In the genomic region with DNA sequence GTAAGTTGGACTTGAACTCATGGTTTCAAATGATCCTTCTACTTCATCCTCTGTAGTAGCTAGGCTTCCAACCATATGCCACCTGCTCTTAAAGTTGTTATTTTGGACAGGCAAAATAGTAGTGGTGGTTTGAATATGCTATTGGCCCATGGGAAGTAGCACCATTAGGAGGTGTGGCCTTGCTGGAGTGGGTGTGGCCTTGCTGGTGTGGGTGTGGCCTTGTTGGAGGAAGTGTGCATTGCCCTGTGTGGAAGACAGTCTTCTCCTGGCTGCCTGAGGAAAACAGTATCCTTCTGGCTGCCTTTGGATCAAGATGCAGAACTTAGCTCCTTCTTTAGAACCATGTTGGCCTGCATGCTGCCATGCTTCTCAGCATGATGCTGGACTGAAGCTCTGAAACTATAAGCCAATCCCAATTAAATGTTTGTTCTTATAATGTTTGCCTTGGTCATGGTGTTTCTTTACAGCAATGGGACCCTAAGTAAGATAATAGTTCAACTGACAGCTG, we compare ENCODE assay signal across 16 mouse cellular contexts. TPM values are rescaled to one million over a fixed set of nuclear protein-coding genes. Genes with fewer than 3 reads are reported as not detected.
DNase-seq lines count a peak whose midpoint lies in the region; ATAC-seq and TF ChIP-seq lines count a peak whose summit lies in the region.
"Had no signal": no experiment of that assay in that cellular context is flagged by ENCODE, and none has a peak within 500 bp of the region (broad histone marks: within the 10 kb centered on the region; RNA-seq: fewer than 3 reads in every experiment).

No protein-coding gene starts in this region.

- no peaks in the 10 kb centered on the region for H3K9me3 ChIP-seq in liver, postnatal 0 days (ENCODE audit: low read length)
- no peaks in the 10 kb centered on the region for H3K9me3 ChIP-seq in limb, embryonic 10.5 days (replicated peaks)
- no peaks in the 10 kb centered on the region for H3K9me3 ChIP-seq in intestine, embryonic 15.5 days
- H3K9me3 ChIP-seq: limb, embryonic 12.5 days had no signal

- TF ChIP-seq POLR2A in kidney, adult 2 months (IDR thresholded peaks at IDR 0.05; ENCODE audit: low read depth, low read length) = no peak

- TF ChIP-seq CTCF in kidney, adult 2 months (conservative IDR thresholded peaks at IDR 0.05; ENCODE audit: insufficient read depth, insufficient read length, low read depth, low read length) = no peak
- TF ChIP-seq CTCF in liver, postnatal 0 days (IDR thresholded peaks at IDR 0.05; ENCODE audit: low read depth) = no peak

- H3K9ac ChIP-seq in liver, postnatal 0 days (replicated peaks) = no peak overlapping the region
- no peak overlapping the region for H3K9ac ChIP-seq in intestine, embryonic 15.5 days
- H3K9ac ChIP-seq: limb, embryonic 12.5 days had no signal

- no peak for ATAC-seq in liver, postnatal 0 days
- no peak for ATAC-seq in intestine, embryonic 15.5 days
- ATAC-seq: forebrain, embryonic 16.5 days; hindbrain, postnatal 0 days had no signal

- H3K4me1 ChIP-seq in kidney, adult 2 months (ENCODE audit: control insufficient read depth, insufficient read depth, low read length) = peaks cover 3% of the 10 kb centered on the region; the same call in 1 of the 2 replicates
- peaks cover 8% of the 10 kb centered on the region; the same call in 1 of the 2 replicates for H3K4me1 ChIP-seq in liver, postnatal 0 days (ENCODE audit: insufficient read depth)
- peaks cover 14% of the 10 kb centered on the region for H3K4me1 ChIP-seq in limb, embryonic 10.5 days
- H3K4me1 ChIP-seq in intestine, embryonic 15.5 days (replicated peaks) = no peaks in the 10 kb centered on the region; the same call in 1 of the 2 replicates

- DNase-seq in kidney, adult 2 months = peak; percentile 19
- no peak for DNase-seq in kidney, postnatal 25 days
- peak; percentile 50 for DNase-seq in 3134 (ENCODE audit: extremely low read depth, insufficient read length, low spot score)
- DNase-seq in R1 (ENCODE audit: low read depth, low spot score) = peak; percentile 82
- DNase-seq in liver, postnatal 0 days = peak; percentile 61
- DNase-seq in limb, embryonic 10.5 days (ENCODE audit: low spot score) = no peak
- no peak for DNase-seq in frontal cortex, adult 2 months (ENCODE audit: extremely low spot score in 1 of 2, low spot score in 1 of 2)
- DNase-seq: cerebellum, adult 2 months; kidney, postnatal 14 days; lung, postnatal 14 days; midbrain, embryonic 14.5 days; right cerebral cortex, adult 18-20 months had no signal

- no peak overlapping the region for H3K4me2 ChIP-seq in liver, postnatal 0 days (ENCODE audit: low read depth, low read length)
- H3K4me2 ChIP-seq in intestine, embryonic 15.5 days (replicated peaks) = no peak overlapping the region
- H3K4me2 ChIP-seq: limb, embryonic 12.5 days had no signal

- no peaks in the 10 kb centered on the region for H3K36me3 ChIP-seq in kidney, adult 2 months (ENCODE audit: control insufficient read depth, insufficient read depth, low read length)
- no peaks in the 10 kb centered on the region for H3K36me3 ChIP-seq in liver, postnatal 0 days (replicated peaks; ENCODE audit: insufficient read depth, low read length)
- H3K36me3 ChIP-seq in limb, embryonic 10.5 days = no peaks in the 10 kb centered on the region
- H3K36me3 ChIP-seq in intestine, embryonic 15.5 days = no peaks in the 10 kb centered on the region
- H3K36me3 ChIP-seq: limb, embryonic 12.5 days had no signal

- no peak for TF ChIP-seq EP300 in liver, postnatal 0 days (IDR thresholded peaks at IDR 0.05; ENCODE audit: low read depth)

- no peak overlapping the region for H3K27ac ChIP-seq in kidney, adult 2 months (ENCODE audit: insufficient read depth, low read depth, low read length)
- H3K27ac ChIP-seq in liver, postnatal 0 days (ENCODE audit: low read depth) = no peak overlapping the region
- H3K27ac ChIP-seq in limb, embryonic 10.5 days = no peak overlapping the region
- no peak overlapping the region for H3K27ac ChIP-seq in intestine, embryonic 15.5 days
- H3K27ac ChIP-seq: hindbrain, postnatal 0 days; limb, embryonic 12.5 days had no signal

- no peaks in the 10 kb centered on the region for H3K27me3 ChIP-seq in kidney, adult 2 months (replicated peaks; ENCODE audit: control insufficient read depth, insufficient read depth, low read length)
- no peaks in the 10 kb centered on the region for H3K27me3 ChIP-seq in liver, postnatal 0 days (ENCODE audit: insufficient read depth, low read length)
- H3K27me3 ChIP-seq in limb, embryonic 10.5 days (ENCODE audit: low read depth, poor library complexity, severe bottlenecking) = no peaks in the 10 kb centered on the region
- no peaks in the 10 kb centered on the region for H3K27me3 ChIP-seq in intestine, embryonic 15.5 days (replicated peaks)
- H3K27me3 ChIP-seq: limb, embryonic 12.5 days had no signal

- H3K4me3 ChIP-seq in kidney, adult 2 months (ENCODE audit: insufficient read depth, low read depth, low read length) = no peak overlapping the region
- no peak overlapping the region for H3K4me3 ChIP-seq in liver, postnatal 0 days (ENCODE audit: low read depth, low read length)
- no peak overlapping the region for H3K4me3 ChIP-seq in limb, embryonic 10.5 days
- no peak overlapping the region for H3K4me3 ChIP-seq in intestine, embryonic 15.5 days (replicated peaks)
- H3K4me3 ChIP-seq: limb, embryonic 12.5 days had no signal

RNA-seq across cellular contexts. Expression of a gene that starts 2.4 kb away (rescaled TPM):
- 15.1 and 16.4 TPM in 2 replicates for polyA plus RNA-seq in kidney, adult 2 months (2012; rRNA removed)
- 3.8 TPM in 2 replicates for polyA plus RNA-seq in liver, postnatal 0 days (2015; fragmentation: Nextera tagmentation; extraction: Ambion mirVana)
- 33.8 and 37.7 TPM in 2 replicates for polyA plus RNA-seq in limb, embryonic 10.5 days (2016; fragmentation: Nextera tagmentation; extraction: Ambion mirVana)
- 33.7 and 38.5 TPM in 2 replicates for polyA plus RNA-seq in intestine, embryonic 15.5 days (2015; fragmentation: Nextera tagmentation; extraction: Ambion mirVana)
- 38.2 and 39.1 TPM in 2 replicates for polyA plus RNA-seq in frontal cortex, adult 2 months (2012; rRNA removed)

RNA-seq across cellular contexts. Expression of a gene that starts 23.9 kb away (rescaled TPM):
- polyA plus RNA-seq in kidney, adult 2 months (2012; rRNA removed) = 23.9 and 27.7 TPM in 2 replicates
- 1.4 TPM in 2 replicates for polyA plus RNA-seq in liver, postnatal 0 days (2015; fragmentation: Nextera tagmentation; extraction: Ambion mirVana)
- polyA plus RNA-seq in limb, embryonic 10.5 days (2016; fragmentation: Nextera tagmentation; extraction: Ambion mirVana) = 4.7 and 5.4 TPM in 2 replicates
- 5.5 and 6.9 TPM in 2 replicates for polyA plus RNA-seq in intestine, embryonic 15.5 days (2015; fragmentation: Nextera tagmentation; extraction: Ambion mirVana)
- polyA plus RNA-seq in frontal cortex, adult 2 months (2012; rRNA removed) = 22.5 and 23.5 TPM in 2 replicates

Comparison
In these comparisons a context has a peak if more than half of its experiments do, and no peak if none do; other contexts are left out.
1. DNase-seq: peak in kidney, adult 2 months (single experiment), 3134 (single experiment), R1 (single experiment) and liver, postnatal 0 days (single experiment); none in kidney, postnatal 25 days (0 of 2), limb, embryonic 10.5 days (single experiment) and frontal cortex, adult 2 months (0 of 2).